Mouse (Mus musculus): ENCODE data around the gene Slc4a4. TPM values are rescaled to one million over a fixed set of nuclear protein-coding genes. Genes with fewer than 3 reads are reported as not detected.

Gene Slc4a4
- polyA plus RNA-seq, 1 experiment: 8.3 TPM

- TF ChIP-seq POLR2A (IDR thresholded peaks at IDR 0.05; ENCODE audit: insufficient read depth, low read length) (no peak), EP300 (IDR thresholded peaks at IDR 0.05; ENCODE audit: insufficient read depth, low read depth, low read length) (no peak), CTCF (IDR thresholded peaks at IDR 0.05; ENCODE audit: low read depth, low read length) (no peak)
- no peak overlapping the region for H3K9ac ChIP-seq (ENCODE audit: low read depth, poor library complexity, severe bottlenecking)
- no peak overlapping the region for H3K27ac ChIP-seq (ENCODE audit: insufficient read depth, low read length)
- H3K4me1 ChIP-seq (ENCODE audit: control insufficient read depth, insufficient read depth, low read length): no peaks in the 10 kb centered on the region
- H3K9me3 ChIP-seq (replicated peaks; ENCODE audit: control insufficient read depth, insufficient read depth, low read length, poor library complexity, severe bottlenecking): no peaks in the 10 kb centered on the region
- H3K27me3 ChIP-seq (ENCODE audit: control insufficient read depth, insufficient read depth, low read length, poor library complexity, severe bottlenecking): no peaks in the 10 kb centered on the region
- H3K36me3 ChIP-seq (ENCODE audit: control insufficient read depth, insufficient read depth, low read length, poor library complexity, severe bottlenecking): no peaks in the 10 kb centered on the region
- no peak overlapping the region for H3K4me3 ChIP-seq (ENCODE audit: low read depth, low read length)
Observed at GRCm38 (mm10) chr5:89128210-89128609, 241.6 kb downstream of the Slc4a4 start.

DNA sequence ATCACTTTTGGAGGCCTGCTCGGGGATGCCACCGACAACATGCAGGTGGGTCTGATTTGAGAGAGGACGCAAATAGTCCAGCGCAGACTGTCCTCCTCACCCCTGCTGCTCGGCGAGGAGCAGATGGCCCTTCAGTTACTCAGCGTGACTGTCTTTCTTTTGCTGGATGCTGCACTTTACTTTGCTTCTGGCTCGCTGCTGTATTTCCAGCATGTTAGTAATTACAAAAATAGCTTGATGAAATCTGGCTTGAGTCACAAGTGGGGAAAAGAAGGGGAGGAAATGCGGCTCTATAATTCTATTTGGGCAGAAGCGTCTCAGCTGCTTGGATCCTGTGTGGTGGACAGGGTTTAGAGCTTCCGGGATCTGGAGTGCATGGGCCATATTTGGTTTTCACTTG is 249.2 kb downstream of the Slc4a4 start:
- no peak overlapping the region for H3K27ac ChIP-seq (ENCODE audit: insufficient read depth, low read length)
- no peaks in the 10 kb centered on the region for H3K4me1 ChIP-seq (ENCODE audit: control insufficient read depth, insufficient read depth, low read length)
- TF ChIP-seq EP300 (IDR thresholded peaks at IDR 0.05; ENCODE audit: insufficient read depth, low read depth, low read length) (no peak), POLR2A (IDR thresholded peaks at IDR 0.05; ENCODE audit: insufficient read depth, low read length) (no peak), CTCF (IDR thresholded peaks at IDR 0.05; ENCODE audit: low read depth, low read length) (no peak)
- no peaks in the 10 kb centered on the region for H3K9me3 ChIP-seq (replicated peaks; ENCODE audit: control insufficient read depth, insufficient read depth, low read length, poor library complexity, severe bottlenecking)
- H3K4me3 ChIP-seq (ENCODE audit: low read depth, low read length): no peak overlapping the region
- no peak overlapping the region for H3K9ac ChIP-seq (ENCODE audit: low read depth, poor library complexity, severe bottlenecking)
- H3K36me3 ChIP-seq (ENCODE audit: control insufficient read depth, insufficient read depth, low read length, poor library complexity, severe bottlenecking): no peaks in the 10 kb centered on the region
- H3K27me3 ChIP-seq (ENCODE audit: control insufficient read depth, insufficient read depth, low read length, poor library complexity, severe bottlenecking): no peaks in the 10 kb centered on the region

DNA sequence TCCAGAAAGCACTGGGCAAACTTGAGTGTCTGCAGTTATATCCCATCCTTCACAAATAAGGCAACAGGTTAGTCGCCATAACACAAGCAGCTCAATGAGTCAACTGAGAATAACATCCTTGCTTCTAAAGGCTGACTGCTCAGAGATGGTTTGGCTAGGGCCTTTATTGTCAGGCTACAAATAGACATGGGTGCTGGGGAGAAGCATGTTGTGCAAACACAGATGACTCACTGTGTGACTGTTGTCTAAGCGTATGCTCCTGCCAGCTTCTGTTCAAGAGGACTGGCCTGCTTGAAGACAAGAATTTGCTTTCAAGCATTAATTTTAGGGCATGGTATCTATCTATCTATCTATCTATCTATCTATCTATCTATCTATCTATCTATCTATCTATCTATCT is 253.5 kb downstream of the Slc4a4 start:
- Histone ChIP-seq H3K4me3 (ENCODE audit: low read depth, low read length) (no peak overlapping the region), H3K4me1 (ENCODE audit: control insufficient read depth, insufficient read depth, low read length) (no peaks in the 10 kb centered on the region), H3K9ac (ENCODE audit: low read depth, poor library complexity, severe bottlenecking) (no peak overlapping the region), H3K27me3 (ENCODE audit: control insufficient read depth, insufficient read depth, low read length, poor library complexity, severe bottlenecking) (no peaks in the 10 kb centered on the region), H3K36me3 (ENCODE audit: control insufficient read depth, insufficient read depth, low read length, poor library complexity, severe bottlenecking) (no peaks in the 10 kb centered on the region), H3K27ac (ENCODE audit: insufficient read depth, low read length) (no peak overlapping the region), H3K9me3 (replicated peaks; ENCODE audit: control insufficient read depth, insufficient read depth, low read length, poor library complexity, severe bottlenecking) (no peaks in the 10 kb centered on the region)
- TF ChIP-seq CTCF (IDR thresholded peaks at IDR 0.05; ENCODE audit: low read depth, low read length): no peak
- TF ChIP-seq POLR2A (IDR thresholded peaks at IDR 0.05; ENCODE audit: insufficient read depth, low read length): no peak
- TF ChIP-seq EP300 (IDR thresholded peaks at IDR 0.05; ENCODE audit: insufficient read depth, low read depth, low read length): no peak

GRCm38 (mm10) chr5:89141761-89142160 is 255.1 kb downstream of the Slc4a4 start:
- TF ChIP-seq CTCF (IDR thresholded peaks at IDR 0.05; ENCODE audit: low read depth, low read length): no peak
- TF ChIP-seq EP300 (IDR thresholded peaks at IDR 0.05; ENCODE audit: insufficient read depth, low read depth, low read length): no peak
- no peak for TF ChIP-seq POLR2A (IDR thresholded peaks at IDR 0.05; ENCODE audit: insufficient read depth, low read length)
- Histone ChIP-seq H3K9me3 (replicated peaks; ENCODE audit: control insufficient read depth, insufficient read depth, low read length, poor library complexity, severe bottlenecking) (no peaks in the 10 kb centered on the region), H3K27me3 (ENCODE audit: control insufficient read depth, insufficient read depth, low read length, poor library complexity, severe bottlenecking) (no peaks in the 10 kb centered on the region), H3K9ac (ENCODE audit: low read depth, poor library complexity, severe bottlenecking) (no peak overlapping the region), H3K4me1 (ENCODE audit: control insufficient read depth, insufficient read depth, low read length) (no peaks in the 10 kb centered on the region), H3K36me3 (ENCODE audit: control insufficient read depth, insufficient read depth, low read length, poor library complexity, severe bottlenecking) (no peaks in the 10 kb centered on the region), H3K4me3 (ENCODE audit: low read depth, low read length) (no peak overlapping the region), H3K27ac (ENCODE audit: insufficient read depth, low read length) (no peak overlapping the region)

GRCm38 (mm10) chr5:89146276-89146675 is 259.7 kb downstream of the Slc4a4 start:
- no peaks in the 10 kb centered on the region for H3K4me1 ChIP-seq (ENCODE audit: control insufficient read depth, insufficient read depth, low read length)
- no peak overlapping the region for H3K4me3 ChIP-seq (ENCODE audit: low read depth, low read length)
- no peak overlapping the region for H3K9ac ChIP-seq (ENCODE audit: low read depth, poor library complexity, severe bottlenecking)
- H3K27me3 ChIP-seq (ENCODE audit: control insufficient read depth, insufficient read depth, low read length, poor library complexity, severe bottlenecking): no peaks in the 10 kb centered on the region
- H3K9me3 ChIP-seq (replicated peaks; ENCODE audit: control insufficient read depth, insufficient read depth, low read length, poor library complexity, severe bottlenecking): no peaks in the 10 kb centered on the region
- no peak for TF ChIP-seq CTCF (IDR thresholded peaks at IDR 0.05; ENCODE audit: low read depth, low read length)
- no peak for TF ChIP-seq POLR2A (IDR thresholded peaks at IDR 0.05; ENCODE audit: insufficient read depth, low read length)
- TF ChIP-seq EP300 (IDR thresholded peaks at IDR 0.05; ENCODE audit: insufficient read depth, low read depth, low read length): no peak
- H3K36me3 ChIP-seq (ENCODE audit: control insufficient read depth, insufficient read depth, low read length, poor library complexity, severe bottlenecking): no peaks in the 10 kb centered on the region
- H3K27ac ChIP-seq (ENCODE audit: insufficient read depth, low read length): no peak overlapping the region

- Histone ChIP-seq H3K9me3 (replicated peaks; ENCODE audit: control insufficient read depth, insufficient read depth, low read length, poor library complexity, severe bottlenecking) (no peaks in the 10 kb centered on the region), H3K36me3 (ENCODE audit: control insufficient read depth, insufficient read depth, low read length, poor library complexity, severe bottlenecking) (no peaks in the 10 kb centered on the region), H3K4me3 (ENCODE audit: low read depth, low read length) (no peak overlapping the region), H3K27ac (ENCODE audit: insufficient read depth, low read length) (no peak overlapping the region), H3K9ac (ENCODE audit: low read depth, poor library complexity, severe bottlenecking) (no peak overlapping the region), H3K4me1 (ENCODE audit: control insufficient read depth, insufficient read depth, low read length) (no peaks in the 10 kb centered on the region), H3K27me3 (ENCODE audit: control insufficient read depth, insufficient read depth, low read length, poor library complexity, severe bottlenecking) (no peaks in the 10 kb centered on the region)
- no peak for TF ChIP-seq EP300 (IDR thresholded peaks at IDR 0.05; ENCODE audit: insufficient read depth, low read depth, low read length)
Observed at GRCm38 (mm10) chr5:89147282-89147790, 260.7 kb downstream of the Slc4a4 start.
